Mouse (Mus musculus): Measurements from ENCODE around the gene Drd1.

Gene Drd1

DNA sequence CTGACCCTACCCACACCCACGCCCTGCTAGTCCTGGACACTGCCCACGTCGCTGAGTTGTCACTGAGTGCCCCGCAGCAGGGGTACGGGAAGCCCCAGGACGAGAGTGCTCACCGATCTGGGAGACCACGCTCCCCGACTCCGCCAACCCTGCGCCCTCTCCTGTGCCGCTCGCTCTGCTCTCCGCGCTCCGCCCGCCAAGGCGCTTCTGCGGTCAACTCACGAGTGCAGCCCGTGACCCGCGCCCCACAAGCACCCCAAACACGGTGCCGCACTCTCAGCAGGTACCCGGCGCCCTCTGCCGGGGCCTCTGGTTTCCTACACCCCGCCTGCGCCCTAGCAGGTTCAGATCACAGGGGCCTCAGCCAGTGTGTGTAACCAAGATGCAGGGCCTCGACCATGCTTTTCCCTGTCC lies at the start of gene Drd1:
TSS of gene Drd1 (minus strand) at position 258 of the 414 bp plus-strand sequence.
- peak; percentile 55 for DNase-seq

DNA sequence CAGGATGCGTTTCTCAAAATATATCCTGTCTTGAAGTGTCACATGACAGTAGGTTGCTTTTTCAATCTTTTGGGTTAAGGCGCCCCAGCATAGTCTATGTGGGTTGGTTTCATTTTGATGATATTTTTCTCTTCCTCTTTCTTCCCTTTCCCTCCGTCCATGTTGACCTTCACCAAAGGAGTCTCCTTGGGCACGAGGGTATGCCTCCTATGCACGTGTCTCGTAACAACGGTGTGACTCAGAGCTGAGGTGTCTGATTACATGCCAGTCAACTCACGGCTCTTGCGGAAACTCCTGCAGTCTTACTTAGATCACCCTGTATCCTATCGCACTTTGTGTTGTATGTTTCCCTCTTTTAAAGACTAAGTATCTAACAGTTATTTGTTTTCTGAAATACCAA lies 48.4 kb upstream of the Drd1 start:
- DNase-seq = no peak

DNA sequence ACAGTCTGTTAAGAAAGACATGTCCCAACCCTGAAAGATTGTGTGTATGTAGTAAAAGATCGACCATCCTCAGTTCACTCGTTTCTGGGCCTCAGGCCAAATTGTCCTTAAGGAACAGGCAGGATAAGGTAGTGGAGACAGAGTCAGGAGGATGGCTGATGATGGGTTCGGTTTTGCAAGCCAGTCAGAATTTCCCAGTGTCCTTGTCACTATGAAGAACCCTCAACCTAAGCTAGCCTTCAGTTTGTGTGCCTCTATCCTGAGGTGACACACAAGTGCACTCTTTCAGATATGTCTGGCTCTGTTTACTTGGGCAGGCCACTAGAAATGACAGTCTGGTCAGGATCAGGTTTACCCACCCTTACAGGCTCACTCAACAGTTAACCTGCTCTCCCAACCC lies 47.8 kb upstream of the Drd1 start:
- no peak for DNase-seq

DNA sequence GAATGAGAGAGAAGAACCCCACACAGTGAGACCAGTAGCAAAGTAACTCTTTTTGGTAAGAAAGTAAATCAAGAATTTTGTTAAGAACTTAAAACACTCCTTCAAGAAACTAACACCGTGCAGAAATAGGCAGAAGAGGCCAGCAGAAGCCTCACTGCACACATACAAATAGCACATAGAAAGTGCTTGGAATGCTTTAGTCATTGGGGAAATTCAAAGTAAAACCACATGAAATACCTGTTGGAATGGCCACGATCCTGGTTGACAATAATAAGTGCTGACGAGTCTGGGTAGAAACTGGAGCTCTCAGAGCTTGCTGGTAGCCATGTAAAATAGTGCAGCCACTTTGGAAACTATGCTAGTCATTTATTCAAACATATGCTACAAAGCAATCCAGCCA lies 46.6 kb upstream of the Drd1 start:
- no peak for DNase-seq

DNA sequence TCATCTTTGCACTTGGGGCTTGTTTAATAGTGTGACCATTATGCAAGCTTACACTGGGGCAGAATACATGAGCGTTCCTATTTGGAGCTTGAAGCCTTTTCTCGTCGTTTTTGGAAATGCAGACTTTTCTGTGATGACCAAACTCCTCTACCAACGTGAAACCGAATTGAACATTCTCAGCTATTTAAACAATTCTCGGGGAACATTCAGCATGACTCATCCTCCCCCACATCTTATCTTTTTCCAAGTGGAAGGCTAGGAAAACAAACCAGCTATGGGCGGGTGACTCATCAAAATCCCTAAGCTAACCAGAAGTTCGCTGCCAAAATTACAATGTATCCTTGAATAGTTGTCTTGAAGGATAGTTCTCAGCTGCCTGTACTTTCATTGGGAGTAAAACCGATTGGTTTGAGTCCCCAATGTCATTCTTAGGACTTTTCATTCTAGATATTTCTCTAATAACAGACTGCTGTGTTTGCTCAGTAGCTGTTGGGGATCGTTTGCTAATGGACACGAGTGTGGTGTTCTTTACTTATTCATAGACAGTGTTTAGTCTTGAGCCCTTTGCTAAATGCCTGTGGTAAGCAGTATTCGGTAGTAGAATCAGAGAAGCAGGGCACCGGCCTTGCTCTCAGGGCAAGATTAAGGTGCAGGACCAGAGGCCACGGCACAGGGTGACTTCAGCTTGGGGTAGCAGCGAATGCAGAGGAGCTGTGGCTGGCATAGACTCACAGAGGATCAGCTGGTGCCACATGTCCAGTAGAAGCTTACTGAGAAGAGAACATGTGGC lies 45.7 kb upstream of the Drd1 start:
- no peak for DNase-seq

DNA sequence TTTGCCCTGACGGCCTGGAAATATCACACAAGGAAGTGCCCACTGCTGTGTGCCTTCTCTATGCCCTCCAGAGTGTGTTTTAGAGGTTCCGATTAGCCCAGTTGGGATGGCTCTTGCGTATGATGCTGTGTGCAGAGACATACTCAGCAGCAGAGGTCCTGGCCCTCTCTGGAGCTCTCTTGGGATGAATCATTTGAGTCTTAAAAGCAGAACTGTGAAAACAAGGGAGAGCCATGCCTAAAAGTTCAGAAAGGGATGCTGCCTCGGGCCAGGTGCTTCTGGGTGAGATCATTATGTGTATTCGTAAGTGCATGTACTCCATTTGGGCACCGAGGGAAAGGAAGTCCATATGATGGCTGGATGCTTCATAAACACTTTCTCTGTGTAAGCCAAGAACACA lies 42.3 kb upstream of the Drd1 start:
- DNase-seq = no peak

DNA sequence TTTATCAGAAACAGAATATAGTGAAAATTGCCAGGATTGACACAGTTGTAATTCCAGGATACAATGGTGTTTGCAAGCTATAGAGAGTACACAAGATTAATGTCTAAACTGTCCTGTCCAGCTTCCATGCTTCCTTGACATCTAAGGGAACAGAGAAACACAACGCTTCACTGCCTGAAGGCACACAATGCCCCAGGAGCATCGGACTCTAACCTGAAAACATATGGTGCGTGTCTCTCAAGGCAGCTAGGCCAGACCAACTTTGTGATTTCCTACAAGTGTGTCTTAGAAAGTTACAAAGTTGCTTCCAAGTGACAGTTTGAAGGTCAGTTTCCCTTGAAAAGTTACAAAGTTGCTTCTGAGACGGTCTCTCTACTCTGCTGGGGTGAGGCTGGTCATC lies 41.7 kb upstream of the Drd1 start:
- DNase-seq = no peak

DNA sequence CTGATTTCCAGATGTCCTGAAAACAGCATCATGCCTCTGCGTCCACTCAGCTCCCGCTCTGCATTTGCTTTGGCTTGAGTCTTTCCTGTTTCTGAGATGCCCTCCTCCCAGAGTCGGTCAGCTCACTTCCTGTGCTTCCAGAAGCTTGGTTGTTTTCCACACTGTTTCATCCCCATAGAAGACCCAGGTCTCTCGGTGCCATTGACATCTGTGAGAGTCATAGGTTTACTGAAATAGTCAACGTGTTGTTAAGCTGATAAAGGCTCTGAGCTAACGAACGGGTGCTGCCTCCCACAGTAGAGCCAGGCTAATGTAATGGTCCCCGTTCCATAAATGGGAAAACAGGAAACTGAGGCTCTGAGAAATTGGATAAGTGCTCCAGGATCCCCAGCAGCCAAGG lies 40.2 kb upstream of the Drd1 start:
- DNase-seq = no peak

DNA sequence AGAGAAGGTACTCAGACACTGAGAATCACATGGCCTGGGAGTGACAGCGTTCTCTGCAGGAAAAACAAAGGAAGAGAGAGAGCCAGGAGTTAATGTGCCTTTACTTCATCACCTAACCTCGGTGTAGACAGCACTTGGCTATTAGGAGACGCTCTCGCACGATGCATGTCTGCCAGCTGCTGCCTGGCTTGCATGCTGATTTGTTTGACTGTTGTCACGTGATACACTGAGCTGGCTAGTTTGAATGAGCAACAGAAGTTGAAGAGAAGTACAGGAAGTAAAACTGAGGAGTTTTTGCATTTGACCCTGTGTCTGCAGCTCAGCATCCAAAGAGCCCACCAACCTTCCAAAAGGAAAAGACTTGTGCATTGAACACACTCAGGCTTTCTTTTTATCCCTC lies 39.5 kb upstream of the Drd1 start:
- no peak for DNase-seq

DNA sequence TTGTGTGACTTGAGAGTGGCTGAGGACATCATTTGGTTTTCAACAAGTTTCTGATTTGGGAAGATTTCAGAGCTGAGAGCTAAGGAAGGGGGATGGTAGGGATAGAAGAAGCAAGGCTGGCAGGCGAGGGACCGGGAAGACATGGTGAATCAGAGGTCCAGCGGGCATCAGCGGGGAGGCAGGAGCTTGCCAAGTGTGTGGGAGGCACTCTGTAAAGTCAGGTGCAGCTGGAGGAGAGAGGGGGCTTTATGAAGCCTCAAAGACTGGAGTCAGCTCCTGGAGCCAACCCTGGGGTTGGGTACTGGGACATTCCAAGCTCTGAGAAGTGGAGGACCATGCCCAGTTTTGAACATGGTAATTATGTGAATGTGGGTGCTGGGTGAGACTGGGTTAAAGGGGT lies 38.8 kb upstream of the Drd1 start:
- no peak for DNase-seq

DNA sequence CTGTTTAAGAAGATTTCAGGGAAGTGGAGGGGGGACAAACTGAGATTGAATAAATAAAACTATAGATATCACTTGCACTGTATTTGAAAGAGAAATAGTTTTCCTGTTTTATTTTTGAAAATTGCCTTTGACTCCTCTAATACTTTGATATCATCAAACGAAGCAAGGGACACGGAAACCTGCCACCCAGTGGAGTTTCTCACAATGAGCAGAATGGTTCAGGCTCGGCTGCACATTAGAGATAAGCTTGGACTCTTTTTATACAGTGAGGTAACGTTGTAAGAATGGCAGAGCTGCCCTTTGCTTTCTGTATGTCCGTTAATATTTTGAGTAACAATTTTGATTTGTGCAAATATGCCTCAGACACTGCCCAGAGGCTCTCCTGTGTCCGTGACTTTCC lies 36.2 kb upstream of the Drd1 start:
- DNase-seq = no peak

DNA sequence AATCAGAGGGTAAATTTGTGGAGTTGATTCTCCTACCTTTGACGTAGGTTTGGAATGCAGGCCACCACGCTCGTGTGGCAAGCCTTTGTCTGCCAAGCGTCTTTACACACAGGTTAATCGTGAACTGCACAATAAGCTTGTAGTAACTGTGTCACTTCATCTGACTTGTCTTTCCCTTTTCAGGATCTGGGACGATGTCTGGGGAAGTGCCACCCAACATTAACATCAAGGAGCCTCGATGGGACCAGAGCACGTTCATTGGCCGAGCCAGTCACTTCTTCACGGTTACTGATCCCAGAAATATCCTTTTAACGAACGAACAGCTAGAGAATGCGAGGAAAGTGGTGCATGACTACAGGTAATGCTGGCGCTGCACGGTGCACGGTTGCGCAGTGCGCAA lies 29.8 kb upstream of the Drd1 start:
- no peak for DNase-seq

DNA sequence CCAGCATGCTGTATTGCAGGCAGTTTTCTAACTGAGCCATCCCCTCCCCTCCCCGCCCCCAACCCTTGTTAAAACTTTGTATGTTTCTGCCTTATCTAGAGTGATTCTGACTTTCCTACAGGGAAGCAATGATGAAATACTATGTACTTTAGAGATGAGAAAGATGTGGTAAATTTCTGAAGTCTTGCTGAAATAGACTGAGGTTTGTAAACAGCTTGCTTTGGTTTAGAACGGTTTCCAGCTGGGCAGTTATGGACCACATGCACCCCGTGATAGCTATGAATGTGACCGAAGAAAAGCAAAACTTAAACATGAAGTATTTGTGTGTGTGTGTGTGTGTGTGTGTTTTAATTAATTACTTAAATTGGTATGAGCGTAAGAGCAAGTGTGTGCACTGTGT lies 29.3 kb upstream of the Drd1 start:
- DNase-seq = no peak

DNA sequence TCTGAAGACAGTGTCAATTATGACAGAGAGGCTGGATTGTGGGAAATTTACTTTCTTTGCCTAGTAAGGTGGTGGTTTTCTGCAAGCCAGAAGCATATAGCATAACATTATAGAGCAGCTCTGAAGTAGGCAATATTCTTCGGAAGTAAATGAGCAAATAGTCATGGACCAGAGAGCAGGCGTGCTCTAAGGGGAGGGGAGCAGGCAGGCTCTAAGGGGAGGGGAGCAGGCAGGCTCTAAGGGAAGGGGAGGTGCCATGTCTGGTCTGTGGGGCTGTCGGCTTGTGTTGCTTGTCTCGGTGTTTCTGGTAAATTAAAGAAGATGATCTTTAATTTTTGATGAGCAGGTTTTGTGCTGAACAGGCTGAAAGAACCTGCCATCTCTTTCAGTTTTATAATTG lies 28.7 kb upstream of the Drd1 start:
- DNase-seq = no peak

DNA sequence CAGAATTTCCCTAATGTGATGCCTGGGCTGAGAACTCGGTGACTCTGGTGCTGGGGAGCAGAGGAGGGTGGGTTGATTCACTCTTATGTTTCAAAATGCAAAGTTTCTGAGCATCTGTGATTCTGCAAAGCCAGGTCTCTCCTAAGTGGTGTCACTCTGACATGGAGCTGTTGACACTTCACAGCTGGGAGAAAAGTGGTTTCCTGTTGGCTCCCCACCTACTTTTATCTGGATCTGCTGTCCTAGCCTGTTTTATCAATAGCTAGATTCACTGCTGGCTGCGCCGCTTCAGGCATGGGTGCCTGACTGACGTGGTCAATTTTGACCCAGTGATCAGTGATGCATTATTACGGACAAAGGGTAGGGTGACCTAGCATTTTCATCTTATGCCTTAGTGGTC lies 27.4 kb upstream of the Drd1 start:
- no peak for DNase-seq

DNA sequence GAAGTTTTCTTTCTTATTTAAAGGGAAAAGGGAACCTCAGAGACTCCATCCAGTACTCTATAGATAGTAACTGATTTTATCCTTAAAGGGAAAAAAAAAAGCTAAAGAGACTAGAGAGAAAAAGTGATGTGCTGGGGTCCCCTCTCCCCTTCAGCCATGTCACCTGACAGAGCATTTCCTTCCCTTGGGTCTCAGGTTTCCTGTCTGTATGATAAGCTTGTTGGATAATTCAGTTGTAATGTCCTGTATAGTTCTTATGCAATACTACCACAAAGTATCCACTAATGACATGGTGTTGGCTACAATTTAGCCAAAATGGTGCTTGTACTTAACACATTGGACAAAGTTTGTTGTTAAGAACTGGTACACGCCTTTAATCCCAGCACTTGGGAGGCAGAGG lies 25.3 kb upstream of the Drd1 start:
- no peak for DNase-seq

DNA sequence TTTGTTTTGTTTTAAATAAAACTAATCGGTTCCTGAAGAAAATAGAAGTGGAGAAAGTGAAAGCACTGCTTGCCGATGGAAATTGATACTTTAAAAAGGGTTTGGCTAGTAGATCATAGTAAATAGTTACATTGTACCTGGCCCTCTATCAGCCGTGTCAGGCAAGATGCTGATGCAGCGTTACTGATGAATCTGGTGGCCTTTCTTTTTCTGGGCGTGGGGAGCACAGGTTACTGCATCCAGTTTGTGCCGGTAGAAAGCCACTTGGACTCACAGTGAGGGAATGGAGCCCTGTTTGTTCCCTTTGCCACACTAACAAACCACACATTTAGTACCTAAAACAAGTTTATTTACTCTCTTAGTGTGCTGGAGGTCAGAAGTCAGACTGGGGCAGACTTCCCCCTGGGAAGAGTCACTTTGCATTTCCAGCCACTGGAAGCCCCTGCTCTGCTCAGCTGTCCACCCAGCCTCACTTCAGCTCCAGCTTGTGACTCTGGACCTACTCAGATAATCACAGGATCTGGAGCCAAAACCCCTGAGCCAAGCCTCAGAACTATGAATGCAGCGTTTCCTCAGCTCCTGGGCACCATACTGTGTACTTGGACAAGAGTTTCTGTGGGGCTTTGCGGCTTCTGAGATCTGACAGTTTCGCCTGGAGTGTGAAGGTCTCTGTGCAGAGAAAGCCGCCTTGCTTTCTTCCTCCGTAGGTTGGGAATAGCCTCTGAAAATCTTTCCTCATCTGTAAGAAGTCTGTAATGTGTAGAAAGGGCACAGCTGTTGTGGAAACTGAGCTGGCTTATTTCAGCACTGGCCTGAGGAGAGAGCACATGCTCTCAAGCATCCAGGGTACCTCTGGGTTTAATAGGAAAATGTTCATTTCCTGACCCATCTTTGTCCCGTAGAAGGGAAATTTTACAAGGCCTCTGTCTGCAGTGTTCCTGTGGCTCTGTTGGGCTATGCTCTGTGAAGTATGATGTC lies 24.6 kb upstream of the Drd1 start:
- no peak for DNase-seq

DNA sequence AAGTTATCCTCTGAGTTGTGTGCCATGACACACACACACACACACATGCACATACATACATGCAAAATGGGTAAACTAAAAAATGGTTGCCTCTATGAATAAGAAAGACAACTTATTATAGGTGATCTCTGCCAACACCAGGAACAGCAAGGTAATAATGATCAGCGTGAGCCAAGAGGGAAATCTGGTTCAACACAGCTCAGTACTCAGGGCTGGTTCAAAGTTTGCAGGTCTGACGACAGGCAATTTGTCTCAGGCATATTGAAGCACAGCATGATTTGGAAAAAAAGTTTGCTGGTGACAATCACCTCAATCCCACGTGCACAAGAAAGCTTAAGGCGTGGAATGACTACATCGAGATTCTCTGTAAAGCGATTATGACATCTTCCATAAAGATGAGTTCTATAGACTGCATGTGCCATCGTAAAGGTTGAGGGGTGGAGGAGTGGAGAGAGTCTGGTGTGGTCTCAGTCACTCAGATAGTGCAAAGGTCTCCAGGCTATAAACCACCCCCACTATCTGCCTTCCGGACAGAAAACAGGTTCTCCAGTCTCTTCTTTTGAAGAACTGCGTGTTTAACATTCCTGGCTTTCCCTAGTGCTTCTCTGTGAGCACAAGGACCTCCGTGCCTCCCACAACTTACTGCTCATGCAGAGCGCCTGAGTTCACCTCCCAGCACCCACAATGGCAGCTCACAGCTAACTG lies 22.1 kb upstream of the Drd1 start:
- no peak for DNase-seq

DNA sequence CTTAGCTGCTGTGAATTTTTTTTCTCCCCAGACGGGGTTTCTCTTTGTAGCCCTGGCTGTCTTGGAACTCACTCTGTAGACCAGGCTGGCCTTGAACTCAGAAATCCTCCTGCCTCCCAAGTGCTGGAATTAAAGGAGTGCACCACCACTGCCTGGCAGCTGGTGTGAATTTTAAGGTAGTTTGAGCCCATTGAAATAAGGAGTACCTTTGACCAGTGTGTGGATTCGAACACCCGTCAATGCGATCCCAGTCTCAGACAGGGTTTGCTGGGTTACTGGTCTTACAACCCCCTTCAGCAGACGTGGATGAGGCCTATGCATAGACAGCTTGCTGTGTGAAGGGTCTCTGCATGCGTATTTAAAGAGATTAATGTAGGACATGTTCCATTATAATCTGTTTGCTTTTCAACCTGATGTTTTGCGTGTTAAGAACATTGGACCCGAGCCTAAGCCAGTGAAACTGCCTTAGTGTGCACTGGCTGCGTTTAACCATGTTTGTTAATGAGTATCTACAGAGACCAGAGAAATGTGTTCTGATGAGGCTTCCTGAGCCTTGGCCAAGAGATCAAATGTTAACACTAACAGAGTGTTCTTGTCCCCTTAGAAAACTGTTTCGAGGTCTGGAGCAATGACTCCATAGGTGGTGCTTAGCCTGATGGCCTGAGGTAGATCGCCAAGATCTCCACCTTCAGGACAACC lies 21.4 kb upstream of the Drd1 start:
- no peak for DNase-seq

DNA sequence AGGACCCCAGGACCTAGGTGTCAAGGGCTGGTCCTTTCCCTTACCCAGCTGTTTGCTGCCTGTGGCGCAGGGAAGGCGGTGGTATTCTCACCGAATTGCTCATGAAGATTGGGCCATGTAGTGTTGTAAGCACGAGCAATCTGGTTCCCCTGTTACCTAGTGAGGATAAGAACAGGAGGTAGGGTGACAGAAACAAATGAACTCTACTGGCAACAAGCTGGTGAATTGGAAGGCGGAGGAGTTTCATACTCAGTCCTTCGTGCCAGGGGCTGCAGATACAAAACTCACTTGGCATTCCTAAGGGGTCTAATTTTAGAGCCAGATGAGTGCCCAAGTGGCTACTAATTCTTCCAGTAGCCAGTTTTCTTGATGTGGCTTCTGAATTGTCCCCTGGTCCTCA lies 20.5 kb upstream of the Drd1 start:
- DNase-seq = no peak

DNA sequence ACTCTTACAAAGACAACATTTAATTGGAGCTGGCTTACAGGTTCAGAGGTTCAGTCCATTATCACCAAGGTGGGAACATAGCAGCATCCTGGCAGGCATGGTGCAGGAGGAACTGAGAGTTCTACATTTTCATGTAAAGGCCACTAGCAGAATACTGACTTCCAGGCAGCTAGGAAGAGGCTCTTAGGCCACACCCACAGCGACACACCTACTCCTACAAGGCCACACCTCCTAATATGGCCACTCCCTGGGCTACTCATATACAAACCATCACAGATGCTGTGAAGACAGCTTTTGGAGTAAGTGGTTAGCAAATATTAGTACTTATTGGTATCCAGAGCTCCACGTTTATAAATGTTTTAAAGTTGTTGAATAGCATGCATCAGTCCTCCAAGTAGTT lies 19.9 kb upstream of the Drd1 start:
- no peak for DNase-seq

DNA sequence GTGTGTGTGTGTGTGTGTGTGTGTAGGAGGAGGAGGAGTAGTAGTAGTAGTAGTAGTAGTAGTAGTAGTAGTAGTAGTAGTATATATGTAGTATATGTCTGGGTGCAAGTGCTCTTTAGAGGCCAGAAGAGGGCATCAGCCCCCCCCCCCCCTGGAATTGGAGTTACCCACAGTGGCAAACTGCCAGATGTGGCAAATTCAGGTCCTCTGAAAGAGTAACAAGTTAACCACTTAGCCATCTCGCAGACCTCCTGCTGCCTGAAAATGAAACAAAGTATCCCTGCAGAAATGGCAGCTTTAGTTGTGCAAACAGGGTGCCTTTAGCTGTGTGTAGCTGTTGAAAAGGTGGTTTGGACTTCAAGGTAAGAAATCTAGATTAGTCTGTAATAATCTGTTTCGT lies 18.0 kb upstream of the Drd1 start:
- DNase-seq = no peak

DNA sequence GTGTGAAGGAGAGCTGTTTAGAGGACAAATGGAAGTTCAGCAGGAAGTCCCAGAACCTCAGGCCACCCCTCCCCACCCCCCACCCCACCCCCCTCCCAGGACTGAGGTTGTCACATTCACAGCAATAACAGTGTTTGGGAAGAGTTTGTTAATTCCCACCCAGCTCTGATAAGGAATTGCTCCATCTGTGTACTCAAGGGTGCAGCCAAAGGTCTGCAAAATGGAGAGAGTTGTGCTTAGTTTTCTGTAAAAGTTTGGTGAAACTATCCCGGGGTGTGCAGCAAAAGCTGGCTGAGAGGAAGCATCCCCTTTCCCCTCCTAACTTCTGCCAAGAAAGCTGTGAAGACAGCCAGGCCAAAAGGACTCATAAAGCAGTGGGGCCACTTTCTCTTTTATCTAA lies 17.6 kb upstream of the Drd1 start:
- no peak for DNase-seq
